Mouse (Mus musculus): Measurements from ENCODE around the gene Acat1. TPM values are rescaled to one million over a fixed set of nuclear protein-coding genes. Genes with fewer than 3 reads are reported as not detected.

The Acat1 gene
- total and polyA plus RNA-seq, 2 experiments from 2014 or later = 164 to 199 TPM

DNA sequence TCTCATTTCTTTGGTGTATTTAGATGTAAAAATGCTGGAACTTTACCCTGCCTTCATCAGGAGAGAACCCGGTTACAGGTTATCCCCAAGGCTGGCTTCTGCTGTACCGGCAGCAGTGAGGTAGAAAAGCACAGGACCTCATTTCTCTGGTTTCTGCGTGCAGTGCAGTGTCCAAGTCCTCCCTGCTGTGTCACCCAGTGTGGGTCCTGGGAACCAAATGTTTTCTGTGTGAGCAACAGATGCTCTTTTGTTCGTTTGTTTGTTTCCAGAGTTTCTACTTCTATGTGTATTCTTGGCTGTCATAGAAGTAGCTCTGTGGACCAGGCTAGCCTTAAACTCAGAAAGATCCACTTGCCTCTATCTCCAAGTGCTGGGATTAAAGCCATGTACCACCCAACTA, 28.3 kb downstream of the Acat1 start:
- ATAC-seq (no peak), DNase-seq (no peak)
- Histone ChIP-seq H3K27me3 (ENCODE audit: insufficient read depth, low read length) (no peaks in the 10 kb centered on the region), H3K4me2 (ENCODE audit: low read depth) (no peak overlapping the region), H3K27ac (ENCODE audit: low read depth, low read length) (no peak overlapping the region), H3K4me1 (ENCODE audit: insufficient read depth) (no peaks in the 10 kb centered on the region), H3K4me3 (ENCODE audit: low read depth, low read length) (no peak overlapping the region), H3K9ac (no peak overlapping the region), H3K9me3 (ENCODE audit: low read length) (no peaks in the 10 kb centered on the region), H3K36me3 (ENCODE audit: insufficient read depth) (peaks cover 64% of the 10 kb centered on the region)
- TF ChIP-seq CTCF (IDR thresholded peaks at IDR 0.05; ENCODE audit: low read depth) = no peak
- 80% methylated on average over 4 of the region's 4 CpGs for WGBS

GRCm38 (mm10) chr9:53575721-53576120, 34.5 kb downstream of the Acat1 start:
- Histone ChIP-seq H3K9me3 (ENCODE audit: low read length) (no peaks in the 10 kb centered on the region), H3K27me3 (ENCODE audit: insufficient read depth, low read length) (no peaks in the 10 kb centered on the region), H3K4me2 (ENCODE audit: low read depth) (no peak overlapping the region), H3K4me3 (ENCODE audit: low read depth, low read length) (no peak overlapping the region), H3K27ac (ENCODE audit: low read depth, low read length) (no peak overlapping the region), H3K36me3 (ENCODE audit: insufficient read depth) (peaks cover 26% of the 10 kb centered on the region), H3K9ac (no peak overlapping the region), H3K4me1 (ENCODE audit: insufficient read depth) (no peaks in the 10 kb centered on the region)
- ATAC-seq (no peak), DNase-seq (no peak)
- no peak for TF ChIP-seq CTCF (IDR thresholded peaks at IDR 0.05; ENCODE audit: low read depth)
- 86% methylated on average over 5 of the region's 5 CpGs for WGBS

GRCm38 (mm10) chr9:53572516-53573307, 37.5 kb downstream of the Acat1 start:
- H3K4me2 ChIP-seq (ENCODE audit: low read depth) = no peak overlapping the region
- H3K9ac ChIP-seq = no peak overlapping the region
- H3K27me3 ChIP-seq (ENCODE audit: insufficient read depth, low read length) = no peaks in the 10 kb centered on the region
- ATAC-seq = no peak
- no peaks in the 10 kb centered on the region for H3K4me1 ChIP-seq (ENCODE audit: insufficient read depth)
- H3K4me3 ChIP-seq (ENCODE audit: low read depth, low read length) = no peak overlapping the region
- WGBS = 91% methylated on average over 7 of the region's 7 CpGs
- H3K27ac ChIP-seq (ENCODE audit: low read depth, low read length) = no peak overlapping the region
- DNase-seq = no peak
- H3K9me3 ChIP-seq (ENCODE audit: low read length) = no peaks in the 10 kb centered on the region
- TF ChIP-seq CTCF (IDR thresholded peaks at IDR 0.05; ENCODE audit: low read depth) = no peak
- H3K36me3 ChIP-seq (ENCODE audit: insufficient read depth) = peaks cover 26% of the 10 kb centered on the region

DNA sequence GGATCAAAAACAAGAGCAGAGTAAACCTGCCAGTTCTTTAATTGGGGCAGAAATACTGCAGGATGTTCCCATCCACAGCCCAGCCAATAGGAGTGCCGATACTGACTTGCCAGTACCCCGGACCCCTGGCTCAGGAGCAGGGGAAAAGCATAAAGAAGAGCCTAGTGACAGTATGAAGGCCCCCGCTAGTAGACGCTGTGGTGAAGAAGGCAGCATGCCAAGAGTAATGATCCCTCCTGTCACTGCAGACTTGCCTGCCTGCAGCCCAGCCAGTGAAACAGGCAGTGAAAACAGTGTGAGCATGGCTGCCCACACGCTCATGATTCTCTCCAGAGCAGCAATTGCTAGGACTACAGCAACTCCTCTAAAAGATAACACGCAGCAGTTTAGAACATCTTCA, 39.5 kb downstream of the Acat1 start:
- Histone ChIP-seq H3K4me2 (ENCODE audit: low read depth) (no peak overlapping the region), H3K27me3 (ENCODE audit: insufficient read depth, low read length) (no peaks in the 10 kb centered on the region), H3K9me3 (ENCODE audit: low read length) (no peaks in the 10 kb centered on the region), H3K9ac (no peak overlapping the region), H3K36me3 (ENCODE audit: insufficient read depth) (peaks cover 46% of the 10 kb centered on the region), H3K4me3 (ENCODE audit: low read depth, low read length) (no peak overlapping the region), H3K4me1 (ENCODE audit: insufficient read depth) (no peaks in the 10 kb centered on the region), H3K27ac (ENCODE audit: low read depth, low read length) (no peak overlapping the region)
- WGBS = 73% methylated on average over 6 of the region's 6 CpGs
- DNase-seq (no peak), ATAC-seq (peak; percentile 16; the same call in 1 of the 2 replicates)
- TF ChIP-seq CTCF (IDR thresholded peaks at IDR 0.05; ENCODE audit: low read depth) = 0 out of 2 replicates have a peak, but pooled peaks have one; percentile 28

DNA sequence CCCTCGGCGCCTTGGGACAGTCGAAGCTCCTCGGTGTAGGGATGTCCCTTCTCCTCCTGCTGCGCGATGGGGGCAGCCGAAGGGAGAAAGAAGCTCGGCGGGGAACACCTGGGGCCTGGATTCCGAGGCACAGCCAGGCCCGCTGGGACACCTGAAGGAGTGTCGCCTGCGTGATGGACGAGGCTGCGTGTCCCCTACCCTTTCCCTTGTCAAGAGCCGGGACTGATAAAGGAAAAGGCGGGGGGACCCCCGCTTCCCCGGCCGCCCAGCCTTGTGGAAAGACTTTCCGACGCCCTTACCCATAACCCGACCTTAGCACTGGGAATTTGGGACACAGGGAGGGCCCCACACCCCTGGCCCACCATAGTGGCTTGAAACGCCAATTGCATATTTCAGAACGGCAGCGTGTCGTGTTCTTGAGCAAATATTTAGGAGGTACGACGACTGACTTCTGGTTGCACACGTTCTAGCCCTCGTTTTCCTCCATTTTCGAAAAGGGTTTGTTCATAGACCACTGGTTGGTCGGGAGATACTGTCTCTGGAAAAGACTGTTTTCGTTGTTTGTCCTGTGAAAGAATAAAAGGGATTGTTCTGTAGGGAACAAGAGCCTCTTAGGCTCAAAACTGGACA, 72.7 kb downstream of the Acat1 start:
- no peaks in the 10 kb centered on the region for H3K36me3 ChIP-seq (ENCODE audit: insufficient read depth)
- no peak for TF ChIP-seq CTCF (IDR thresholded peaks at IDR 0.05; ENCODE audit: low read depth)
- H3K4me3 ChIP-seq (ENCODE audit: low read depth, low read length) = peak overlapping the region; percentile 95
- WGBS = under 1% methylated on average over 29 of the region's 34 CpGs
- DNase-seq (peak; percentile 15), ATAC-seq (no peak)
- no peaks in the 10 kb centered on the region for H3K9me3 ChIP-seq (ENCODE audit: low read length)
- peaks cover 5% of the 10 kb centered on the region; the same call in 1 of the 2 replicates for H3K4me1 ChIP-seq (ENCODE audit: insufficient read depth)
- peak overlapping the region; percentile 92 for H3K4me2 ChIP-seq (ENCODE audit: low read depth)
- peak overlapping the region; percentile 74 for H3K9ac ChIP-seq
- H3K27me3 ChIP-seq (ENCODE audit: insufficient read depth, low read length) = no peaks in the 10 kb centered on the region
- peak overlapping the region; percentile 90 for H3K27ac ChIP-seq (ENCODE audit: low read depth, low read length)

DNA sequence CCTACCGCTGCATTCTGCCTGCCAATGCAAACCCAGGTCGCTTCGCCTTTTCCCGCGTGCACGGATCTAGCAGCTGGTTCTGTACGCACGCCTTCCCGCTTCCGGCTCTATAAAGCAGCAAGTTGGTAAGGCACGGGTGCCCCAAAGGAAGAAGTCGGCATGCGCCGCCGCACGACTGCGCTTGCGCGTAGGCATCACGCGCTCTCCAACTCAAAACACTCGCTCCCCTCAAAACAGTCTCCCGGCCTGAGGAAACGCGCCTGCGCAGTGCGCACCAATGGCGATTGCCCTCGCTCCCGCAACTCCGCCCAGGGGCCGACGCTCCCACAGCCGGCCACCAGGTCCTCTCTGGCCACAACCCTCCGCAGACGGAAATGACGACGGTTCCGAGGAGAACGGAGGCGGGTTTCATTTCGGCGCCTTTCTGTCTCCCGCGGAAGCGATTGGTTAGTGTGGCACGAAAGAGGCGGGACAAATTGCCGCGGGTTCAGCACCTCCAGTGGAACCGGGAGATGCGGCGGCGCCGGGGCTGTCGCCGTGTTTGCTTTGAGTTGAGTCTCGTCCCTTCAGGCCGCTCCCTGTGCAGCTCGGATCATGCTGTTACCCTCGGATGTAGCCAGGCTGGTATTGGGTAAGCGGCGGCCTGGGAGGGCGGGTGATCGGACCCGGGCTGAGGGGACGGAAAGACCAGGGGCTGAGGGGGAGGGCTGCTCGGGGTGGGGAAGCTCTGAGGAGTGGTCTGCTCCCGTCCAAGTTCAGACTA, 73.4 kb downstream of the Acat1 start, which contains the start of the genes Atm and Npat:
Atm (minus strand) TSS at position 183 of the 763 bp plus-strand sequence.
Npat (plus strand) TSS at position 490 of the 763 bp plus-strand sequence.
- TF ChIP-seq CTCF (IDR thresholded peaks at IDR 0.05; ENCODE audit: low read depth) = peak; percentile 52

More for the DNA sequence above, 73.4 kb downstream of the Acat1 start, which contains the start of the genes Atm and Npat:
- peak within 1 kb of the TSS; percentile 95 for H3K4me3 ChIP-seq (ENCODE audit: low read depth, low read length)
- peak within 1 kb of the TSS; percentile 74 for H3K9ac ChIP-seq
- H3K36me3 ChIP-seq (ENCODE audit: insufficient read depth) = no peaks in the 10 kb centered on the region
- H3K9me3 ChIP-seq (ENCODE audit: low read length) = no peaks in the 10 kb centered on the region
- DNase-seq = peak; percentile 100
- ATAC-seq = peak; percentile 98
- H3K4me2 ChIP-seq (ENCODE audit: low read depth) = peak within 1 kb of the TSS; percentile 92
- peak within 1 kb of the TSS; percentile 90 for H3K27ac ChIP-seq (ENCODE audit: low read depth, low read length)
- H3K4me1 ChIP-seq (ENCODE audit: insufficient read depth) = peaks cover 5% of the 10 kb centered on the region; the same call in 1 of the 2 replicates
- WGBS = under 1% methylated on average over 69 of the region's 69 CpGs
- H3K27me3 ChIP-seq (ENCODE audit: insufficient read depth, low read length) = no peaks in the 10 kb centered on the region

All from forebrain, postnatal 0 days (tissue).